Mouse (Mus musculus) C2C12 (cell line): ENCODE results near the gene Cdkn2b. TPM values are rescaled to one million over a fixed set of nuclear protein-coding genes. Genes with fewer than 3 reads are reported as not detected.

Experiments used
- H3K27me3 ChIP-seq: one replicate; pipeline ENCODE4 v1.6.1; 2011; ENCODE audit not compliant: control insufficient read depth, insufficient read depth, insufficient read length
- H3K36me3 ChIP-seq: one replicate; pipeline ENCODE4 v1.6.1; 2011; ENCODE audit not compliant: control insufficient read depth, insufficient read depth
- H3K4me3 ChIP-seq: one replicate; pipeline ENCODE4 v1.5.1; 2011; ENCODE audit warnings: mild to moderate bottlenecking, control low read depth; ENCODE audit not compliant: poor library complexity, insufficient read depth, severe bottlenecking
- H3K79me2 ChIP-seq: one replicate; pipeline ENCODE4 v1.6.1; 2011; ENCODE audit not compliant: control insufficient read depth, insufficient read depth
- H3K79me3 ChIP-seq: one replicate; pipeline ENCODE4 v1.6.1; 2011; ENCODE audit warnings: low read depth, control low read depth
- H3ac ChIP-seq: one replicate; pipeline ENCODE3; 2011; ENCODE audit warnings: low read depth; ENCODE audit not compliant: control insufficient read depth, insufficient read length
- CEBPB ChIP-seq: IDR thresholded peaks from one replicate; pipeline ENCODE4 v1.6.1; 2011; ENCODE audit warnings: low read depth, mild to moderate bottlenecking, control low read depth, moderate library complexity
- CTCF ChIP-seq: IDR thresholded peaks from one replicate; pipeline ENCODE4 v1.5.1; 2011; ENCODE audit not compliant: control insufficient read depth, insufficient read depth, insufficient read length
- FOSL1 ChIP-seq: IDR thresholded peaks from one replicate; pipeline ENCODE4 v1.8.0; 2011; ENCODE audit warnings: mild to moderate bottlenecking, low read length; ENCODE audit not compliant: poor library complexity, insufficient read depth, severe bottlenecking
- MAX ChIP-seq: IDR thresholded peaks from one replicate; pipeline ENCODE4 v1.6.1; 2011; ENCODE audit warnings: mild to moderate bottlenecking, control low read depth
- MYOD1 ChIP-seq: IDR thresholded peaks from one replicate; pipeline ENCODE4 v1.6.1; 2011; ENCODE audit warnings: low read depth; ENCODE audit not compliant: control insufficient read depth, insufficient read length
- MYOG ChIP-seq: IDR thresholded peaks from one replicate; pipeline ENCODE4 v1.6.1; 2011; ENCODE audit not compliant: control insufficient read depth, insufficient read length; ENCODE audit errors: extremely low read depth
- USF1 ChIP-seq: IDR thresholded peaks from one replicate; pipeline ENCODE4 v1.6.1; 2011; ENCODE audit warnings: low read depth, mild to moderate bottlenecking, control low read depth, moderate library complexity
- polyA plus RNA-seq: library from polyadenylated mRNA; unstranded; fragments of >200 nt; fragmentation: generic; extraction: Trizol; gene quantifications from one replicate; pipeline ENCODE4 v1.2.1, GENCODE M21; 2012; ENCODE audit warnings: missing spikeins

The Cdkn2b gene
- polyA plus RNA-seq, 1 experiment: not detected

GRCm38 (mm10) chr4:89277381-89277940 lies 33.4 kb downstream of the Cdkn2b start:
- no peak overlapping the region for H3ac ChIP-seq
- H3K4me3 ChIP-seq: no peak overlapping the region
- H3K27me3 ChIP-seq: no peaks in the 10 kb centered on the region
- no peaks in the 10 kb centered on the region for H3K79me3 ChIP-seq
- TF ChIP-seq MAX (no peak), USF1 (no peak), CEBPB (no peak), CTCF (no peak), MYOD1 (no peak), FOSL1 (no peak), MYOG (no peak)
- no peaks in the 10 kb centered on the region for H3K79me2 ChIP-seq
- H3K36me3 ChIP-seq: no peaks in the 10 kb centered on the region

GRCm38 (mm10) chr4:89276669-89277219 lies 34.1 kb downstream of the Cdkn2b start:
- no peak for TF ChIP-seq MYOG
- no peak for TF ChIP-seq FOSL1
- TF ChIP-seq CEBPB: no peak
- TF ChIP-seq CTCF: no peak
- TF ChIP-seq MAX: no peak
- TF ChIP-seq MYOD1: no peak
- no peak for TF ChIP-seq USF1
- Histone ChIP-seq H3K79me3 (no peaks in the 10 kb centered on the region), H3ac (no peak overlapping the region), H3K4me3 (no peak overlapping the region), H3K79me2 (no peaks in the 10 kb centered on the region), H3K36me3 (no peaks in the 10 kb centered on the region), H3K27me3 (no peaks in the 10 kb centered on the region)

- Histone ChIP-seq H3K27me3 (no peaks in the 10 kb centered on the region), H3K79me2 (no peaks in the 10 kb centered on the region), H3K79me3 (no peaks in the 10 kb centered on the region), H3ac (no peak overlapping the region), H3K4me3 (no peak overlapping the region), H3K36me3 (no peaks in the 10 kb centered on the region)
- no peak for TF ChIP-seq CTCF
- no peak for TF ChIP-seq CEBPB
- no peak for TF ChIP-seq MYOG
- no peak for TF ChIP-seq USF1
- no peak for TF ChIP-seq FOSL1
- TF ChIP-seq MYOD1: no peak
- no peak for TF ChIP-seq MAX
Measured at GRCm38 (mm10) chr4:89275811-89276584, 34.8 kb downstream of the Cdkn2b start.

GRCm38 (mm10) chr4:89274829-89275548 lies 35.9 kb downstream of the Cdkn2b start:
- Histone ChIP-seq H3K79me2 (no peaks in the 10 kb centered on the region), H3K79me3 (no peaks in the 10 kb centered on the region), H3K4me3 (no peak overlapping the region), H3K27me3 (no peaks in the 10 kb centered on the region), H3ac (no peak overlapping the region), H3K36me3 (no peaks in the 10 kb centered on the region)
- TF ChIP-seq MAX (no peak), MYOD1 (no peak), USF1 (no peak), CEBPB (no peak), MYOG (no peak), FOSL1 (no peak), CTCF (no peak)

- no peak overlapping the region for H3K4me3 ChIP-seq
- TF ChIP-seq CTCF: no peak
- TF ChIP-seq MYOD1: no peak
- TF ChIP-seq USF1: no peak
- TF ChIP-seq FOSL1: no peak
- TF ChIP-seq CEBPB: no peak
- TF ChIP-seq MAX: no peak
- no peak for TF ChIP-seq MYOG
- no peak overlapping the region for H3ac ChIP-seq
- H3K79me3 ChIP-seq: no peaks in the 10 kb centered on the region
- H3K27me3 ChIP-seq: no peaks in the 10 kb centered on the region
- H3K79me2 ChIP-seq: no peaks in the 10 kb centered on the region
- no peaks in the 10 kb centered on the region for H3K36me3 ChIP-seq
Measured at GRCm38 (mm10) chr4:89274006-89274405, 36.8 kb downstream of the Cdkn2b start.
